Mouse (Mus musculus): ENCODE measurements around the gene Ncoa1.
"Not testable (repeated sequence)": the region's sequence is repeated elsewhere in the genome, so short reads cannot be mapped to it uniquely, and the experiment has no call there.

Ncoa1 gene

DNA sequence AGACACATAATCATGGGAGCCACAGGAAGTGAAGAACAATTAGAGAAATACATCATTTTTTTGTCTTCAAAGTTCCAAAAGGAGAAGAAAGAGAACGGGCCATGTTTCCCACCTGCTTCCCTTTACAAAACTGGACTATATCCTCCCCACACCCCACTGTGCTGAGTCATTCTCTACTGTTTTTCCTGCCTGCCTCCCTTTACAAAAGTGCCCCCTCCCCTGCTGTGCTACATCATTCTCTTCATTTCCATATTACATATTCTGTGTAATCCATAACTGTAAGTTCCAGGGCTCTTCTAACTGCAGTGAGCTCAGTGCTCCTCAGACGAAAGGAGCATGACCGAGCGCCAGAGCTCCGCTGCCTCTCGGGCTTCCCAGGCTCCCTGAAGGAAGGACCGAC lies 80.8 kb downstream of the Ncoa1 start:
- DNase-seq (ENCODE audit: low spot score in 2 of 2), result no peak

DNA sequence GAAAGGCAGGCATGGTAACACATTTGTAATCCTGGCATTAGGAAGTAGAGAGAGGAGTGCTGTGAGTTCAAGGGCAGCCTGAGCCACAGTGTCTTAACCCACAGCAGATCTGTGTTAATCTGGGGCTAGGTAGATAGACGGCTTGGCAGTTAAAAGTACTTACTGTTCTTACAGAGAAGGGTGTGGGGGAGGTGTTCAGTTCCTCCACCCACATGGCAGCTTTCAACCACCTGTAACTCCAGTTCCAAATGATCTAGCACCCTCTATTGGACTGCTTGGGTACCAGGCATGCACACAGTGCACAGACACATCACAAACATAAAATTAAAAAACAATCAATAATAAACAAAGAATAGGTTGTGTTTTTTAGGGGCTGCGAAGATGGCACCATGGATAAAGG lies 84.4 kb downstream of the Ncoa1 start:
- no peak for DNase-seq (ENCODE audit: low spot score in 2 of 2)

GRCm38 (mm10) chr12:4392074-4392473 lies 84.9 kb downstream of the Ncoa1 start:
- DNase-seq (ENCODE audit: low spot score in 2 of 2), result peak; percentile 53 to 72

GRCm38 (mm10) chr12:4391256-4391655 lies 85.7 kb downstream of the Ncoa1 start:
- no peak for DNase-seq (ENCODE audit: low spot score in 2 of 2)

GRCm38 (mm10) chr12:4390721-4391120 lies 86.3 kb downstream of the Ncoa1 start:
- no peak for DNase-seq (ENCODE audit: low spot score in 2 of 2)

DNA sequence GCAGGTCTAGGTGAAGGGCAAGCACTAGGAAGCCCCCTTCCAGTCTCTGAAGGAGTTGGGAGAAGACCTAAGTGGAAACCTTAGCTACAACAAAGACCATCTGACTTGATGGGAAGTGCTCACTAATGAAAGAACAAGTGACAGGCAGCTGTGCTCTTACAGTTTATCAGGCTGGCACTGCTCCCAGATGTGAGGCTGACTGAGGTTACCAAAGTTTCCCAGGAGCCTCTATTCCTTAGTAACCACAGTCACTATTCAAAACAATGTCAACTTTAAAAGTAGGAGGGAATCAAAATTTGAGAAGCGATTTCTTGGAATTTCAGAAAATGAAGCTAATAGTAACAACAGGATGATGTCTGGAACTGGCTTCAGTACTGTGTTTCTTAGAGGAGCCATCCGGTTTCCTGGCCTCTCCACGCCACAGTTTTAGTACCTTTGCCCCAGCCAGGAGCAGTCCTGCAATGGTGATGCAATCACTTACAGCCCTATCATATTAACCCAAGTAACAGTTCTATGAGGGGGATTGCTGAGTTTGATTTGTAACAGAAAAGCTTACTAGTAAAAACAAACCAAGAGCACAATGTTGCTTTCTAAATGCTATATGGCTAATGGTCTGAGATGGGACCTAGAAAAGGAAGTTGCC lies 90.8 kb downstream of the Ncoa1 start:
- DNase-seq (ENCODE audit: low spot score in 2 of 2), result peak; percentile 60 to 80

GRCm38 (mm10) chr12:4383061-4383460 lies 93.9 kb downstream of the Ncoa1 start:
- DNase-seq (ENCODE audit: low spot score in 2 of 2), result peak; percentile 39 to 59

GRCm38 (mm10) chr12:4379298-4379957 lies 97.6 kb downstream of the Ncoa1 start:
- no peak for DNase-seq (ENCODE audit: low spot score in 2 of 2)

- no peak for DNase-seq (ENCODE audit: low spot score in 2 of 2)
Measured at GRCm38 (mm10) chr12:4376475-4376874, 100.5 kb downstream of the Ncoa1 start.

GRCm38 (mm10) chr12:4374816-4375493 lies 102.0 kb downstream of the Ncoa1 start:
- no peak for DNase-seq (ENCODE audit: low spot score in 2 of 2)

- DNase-seq (ENCODE audit: low spot score in 2 of 2), result no peak
Measured at GRCm38 (mm10) chr12:4371406-4371805, 105.6 kb downstream of the Ncoa1 start.

DNA sequence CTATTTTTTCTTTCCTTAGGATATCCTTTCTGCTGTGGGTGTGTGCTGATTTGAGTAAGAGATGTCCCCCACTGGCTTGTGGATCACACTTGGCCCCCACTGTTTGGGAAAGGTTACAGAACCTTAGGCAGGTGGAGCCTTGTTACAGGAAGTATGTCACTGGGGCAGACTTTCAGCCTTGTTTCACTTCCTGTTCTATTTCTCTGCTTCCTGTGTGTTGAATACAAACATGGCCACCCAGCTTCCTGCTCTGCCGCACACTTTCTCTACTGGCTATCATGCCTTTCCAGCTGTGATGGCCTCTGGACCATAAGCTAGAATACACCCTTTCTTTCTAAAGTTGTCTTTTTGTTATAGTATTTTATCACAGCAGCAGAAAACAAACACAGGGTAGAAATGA lies 111.0 kb downstream of the Ncoa1 start:
- DNase-seq (ENCODE audit: low spot score in 2 of 2), result no peak

DNA sequence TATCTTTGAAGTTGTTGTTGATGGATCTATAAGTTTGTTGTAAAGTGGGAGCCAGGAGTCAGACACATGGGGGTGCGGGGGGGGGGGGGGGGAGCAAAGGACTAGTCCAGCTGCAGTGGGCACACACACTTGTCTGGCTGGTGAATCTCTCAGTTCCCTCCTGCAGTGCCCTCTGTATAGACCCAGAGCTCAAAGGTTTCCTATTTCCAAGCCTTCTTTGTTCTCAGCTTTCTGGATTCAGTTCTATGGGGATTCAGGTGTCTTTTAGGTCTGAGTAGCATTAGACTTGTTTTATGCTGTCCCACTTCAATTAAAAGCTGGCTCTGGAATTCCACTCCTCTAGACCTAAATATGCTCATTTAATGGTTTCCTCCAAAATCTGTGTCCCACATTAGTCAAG lies 117.5 kb downstream of the Ncoa1 start:
- no peak for DNase-seq (ENCODE audit: low spot score in 2 of 2)

DNA sequence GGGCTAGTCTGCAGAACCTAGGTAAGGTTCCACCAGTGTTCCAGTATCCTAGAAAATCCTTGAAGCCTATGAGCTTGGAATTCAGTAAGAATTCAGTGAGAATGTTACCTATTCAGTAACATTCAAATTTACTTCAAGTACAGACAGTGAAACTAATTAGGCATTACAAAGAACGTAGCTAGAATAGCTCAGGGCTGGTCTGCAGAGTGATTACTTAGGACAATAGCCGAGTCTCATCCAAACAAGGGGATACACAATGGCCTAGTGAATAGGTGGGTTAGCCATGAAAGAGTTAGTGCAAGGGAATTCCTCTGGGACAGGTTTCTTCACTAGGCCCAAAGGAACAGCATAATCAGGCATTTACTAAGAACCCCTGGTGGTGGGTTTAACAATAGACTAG lies 118.3 kb downstream of the Ncoa1 start:
- not testable (repeated sequence) for DNase-seq (ENCODE audit: low spot score in 2 of 2)

DNA sequence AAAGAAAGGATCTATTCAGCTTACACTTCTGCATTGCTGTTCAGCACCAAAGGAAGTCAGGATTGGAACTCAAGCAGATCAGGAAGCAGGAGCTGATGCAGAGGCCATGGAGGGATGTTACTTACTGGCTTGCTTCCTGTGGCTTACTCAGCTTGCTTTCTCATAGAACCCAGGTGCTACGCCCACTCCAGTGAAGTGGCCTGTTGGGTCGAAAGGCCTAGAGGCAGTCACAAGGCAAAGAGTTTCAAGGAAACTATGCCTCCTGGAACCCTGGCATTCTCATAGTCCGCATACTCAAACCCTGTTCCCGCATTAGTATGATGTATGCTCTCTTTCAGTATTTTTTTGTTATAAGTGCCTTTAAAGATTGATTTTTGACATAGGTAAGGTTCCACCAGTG lies 118.9 kb downstream of the Ncoa1 start:
- DNase-seq (ENCODE audit: low spot score in 2 of 2), result no peak

DNA sequence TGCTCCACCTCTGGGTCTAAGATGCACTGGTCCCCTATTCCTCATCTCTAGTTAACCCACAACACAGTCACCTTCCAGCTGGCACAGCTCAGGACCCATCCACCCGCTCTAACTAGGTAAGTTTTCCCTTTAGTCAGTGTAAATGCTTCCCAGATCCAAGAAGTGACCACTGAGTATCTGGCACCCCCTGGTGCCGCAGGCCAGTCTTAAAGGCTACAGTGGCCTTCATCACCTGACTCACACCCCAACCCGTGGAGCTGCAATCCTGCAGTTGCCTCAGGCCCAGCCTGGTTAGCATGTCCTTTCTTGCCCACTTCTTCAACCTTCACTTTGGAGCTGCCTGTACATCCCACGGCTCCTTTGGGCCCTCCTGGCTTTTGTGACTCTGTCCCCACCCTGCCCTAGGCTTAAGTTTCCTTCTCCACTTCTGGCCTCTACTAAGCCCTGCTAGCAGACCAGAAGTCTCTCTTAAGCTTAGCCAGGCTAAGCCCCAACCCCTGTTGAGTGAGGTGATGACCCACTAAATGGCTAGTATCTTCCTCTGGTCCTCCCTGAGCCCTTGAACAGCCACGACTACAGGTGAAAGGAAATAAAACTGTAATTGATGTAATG lies 120.0 kb downstream of the Ncoa1 start:
- no peak for DNase-seq (ENCODE audit: low spot score in 2 of 2)

GRCm38 (mm10) chr12:4355019-4355730 lies 121.8 kb downstream of the Ncoa1 start:
- no peak for DNase-seq (ENCODE audit: low spot score in 2 of 2)

- DNase-seq (ENCODE audit: low spot score in 2 of 2), result no peak
Measured at GRCm38 (mm10) chr12:4343216-4343615, 133.8 kb downstream of the Ncoa1 start.

DNA sequence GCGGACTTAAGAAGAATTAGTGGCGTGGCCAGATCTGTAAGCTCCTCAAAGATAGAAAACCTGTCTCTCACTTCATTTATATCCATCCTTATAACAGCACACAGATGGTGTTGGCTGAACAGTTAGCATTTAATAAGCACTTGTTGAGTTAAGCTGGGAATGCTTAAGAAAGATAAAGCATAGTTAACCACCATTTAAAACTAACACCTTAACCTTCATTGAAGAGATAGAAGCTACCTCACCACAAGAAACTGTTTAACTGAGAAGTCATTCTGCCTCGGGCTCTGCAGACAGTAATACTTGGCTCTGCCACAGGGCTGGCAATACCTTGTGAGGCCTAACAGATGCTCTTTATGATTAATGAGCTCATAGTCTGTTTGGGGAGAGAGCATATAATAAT lies 134.9 kb downstream of the Ncoa1 start:
- no peak for DNase-seq (ENCODE audit: low spot score in 2 of 2)

- DNase-seq (ENCODE audit: low spot score in 2 of 2), result no peak
Measured at GRCm38 (mm10) chr12:4340325-4340924, 136.6 kb downstream of the Ncoa1 start.

GRCm38 (mm10) chr12:4323604-4324003 lies 153.4 kb downstream of the Ncoa1 start:
- DNase-seq (ENCODE audit: low spot score in 2 of 2), result no peak

DNA sequence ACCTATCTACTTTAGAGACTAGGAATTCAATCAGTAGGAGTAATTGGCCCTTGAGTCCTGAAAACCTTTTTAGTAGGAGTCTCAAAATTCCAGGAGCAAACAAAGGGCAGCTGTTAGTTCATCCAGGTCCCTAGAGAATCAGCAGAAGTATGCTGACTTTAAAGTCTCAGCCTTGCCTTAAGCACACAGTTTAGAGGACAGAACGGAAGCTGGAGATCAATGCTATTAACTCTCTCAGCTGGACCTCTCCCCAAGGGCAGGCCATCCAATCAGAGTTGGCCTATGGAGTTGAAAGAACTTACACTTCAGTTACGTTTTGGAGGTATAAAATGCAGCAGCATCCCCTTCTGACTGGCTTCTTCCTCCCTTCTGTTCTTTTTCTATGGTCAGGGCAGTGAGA lies 154.8 kb downstream of the Ncoa1 start:
- DNase-seq (ENCODE audit: low spot score in 2 of 2), result no peak
